Mouse (Mus musculus): ENCODE data around the gene Phactr1. TPM values are rescaled to one million over a fixed set of nuclear protein-coding genes. Genes with fewer than 3 reads are reported as not detected.

The Phactr1 gene
- polyA plus RNA-seq, 1 experiment from 2014 or later, result 0.72 TPM

DNA sequence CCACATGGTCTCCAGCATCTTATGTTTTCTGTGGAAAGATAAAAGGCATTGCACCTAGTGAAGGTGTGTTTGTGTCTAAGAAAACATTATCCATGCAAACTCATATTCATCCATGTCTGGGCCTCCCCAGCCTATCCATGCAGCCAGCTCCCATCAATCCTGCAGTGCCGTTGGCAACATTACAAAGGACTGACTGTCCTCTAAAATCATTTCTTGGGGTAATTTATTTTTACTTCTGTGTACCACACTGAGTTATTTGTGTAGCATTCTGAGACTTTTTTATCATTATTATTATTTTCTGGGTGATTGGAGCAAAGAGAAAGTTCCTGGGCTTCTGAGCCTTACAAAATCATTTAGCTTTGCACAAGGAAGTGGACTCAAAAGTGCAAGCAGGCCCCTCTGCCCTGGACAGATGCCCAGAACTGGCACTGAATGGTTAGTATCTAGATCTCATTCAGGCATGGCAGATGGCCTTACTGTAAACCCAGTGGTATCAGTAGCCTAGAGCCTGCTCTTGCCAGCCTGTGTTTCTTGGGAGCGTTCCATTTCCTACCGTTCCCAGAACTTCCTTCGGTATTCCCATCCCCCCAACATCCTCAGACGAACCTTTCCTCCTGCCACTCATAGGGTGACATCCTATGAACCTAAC is 307.6 kb downstream of the Phactr1 start:
- H3K27ac ChIP-seq (ENCODE audit: low read depth), result no peak overlapping the region
- DNase-seq (no peak), ATAC-seq (no peak)
- no peaks in the 10 kb centered on the region for H3K27me3 ChIP-seq (ENCODE audit: insufficient read depth, low read length)
- H3K36me3 ChIP-seq (replicated peaks; ENCODE audit: insufficient read depth, low read length), result no peaks in the 10 kb centered on the region
- no peaks in the 10 kb centered on the region for H3K9me3 ChIP-seq (ENCODE audit: low read length)
- no peak overlapping the region for H3K4me3 ChIP-seq (ENCODE audit: low read depth, low read length)
- no peak overlapping the region for H3K9ac ChIP-seq (replicated peaks)
- 69% methylated on average over 5 of the region's 5 CpGs for WGBS (ENCODE audit: insufficient replicate concordance)
- TF ChIP-seq CTCF (IDR thresholded peaks at IDR 0.05; ENCODE audit: low read depth), result no peak
- TF ChIP-seq EP300 (IDR thresholded peaks at IDR 0.05; ENCODE audit: low read depth), result no peak
- no peak overlapping the region for H3K4me2 ChIP-seq (ENCODE audit: low read depth, low read length)
- no peaks in the 10 kb centered on the region for H3K4me1 ChIP-seq (ENCODE audit: insufficient read depth)

DNA sequence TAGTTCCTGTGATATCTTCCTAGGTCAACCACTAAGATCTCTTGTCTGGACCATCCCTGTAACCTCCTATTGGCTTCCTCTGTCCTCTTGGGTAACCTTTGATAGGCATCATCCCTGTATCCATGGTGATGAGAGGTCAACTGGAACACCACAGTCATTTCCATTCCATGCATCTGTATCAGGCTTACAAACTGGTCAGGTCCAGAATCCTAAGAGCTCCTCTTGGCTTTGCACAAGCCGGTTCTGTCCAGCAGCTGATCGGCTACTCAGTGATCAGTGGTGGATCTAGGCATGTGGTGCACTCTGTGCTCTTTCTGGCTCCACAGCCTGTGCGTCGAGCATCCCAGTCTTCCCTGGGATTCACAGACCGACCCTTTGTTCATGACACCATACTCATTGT is 309.1 kb downstream of the Phactr1 start:
- Histone ChIP-seq H3K9ac (replicated peaks) (no peak overlapping the region), H3K4me1 (ENCODE audit: insufficient read depth) (no peaks in the 10 kb centered on the region), H3K36me3 (replicated peaks; ENCODE audit: insufficient read depth, low read length) (no peaks in the 10 kb centered on the region), H3K4me3 (ENCODE audit: low read depth, low read length) (no peak overlapping the region), H3K9me3 (ENCODE audit: low read length) (peaks cover 2% of the 10 kb centered on the region; the same call in 1 of the 2 replicates), H3K4me2 (ENCODE audit: low read depth, low read length) (no peak overlapping the region), H3K27me3 (ENCODE audit: insufficient read depth, low read length) (no peaks in the 10 kb centered on the region), H3K27ac (ENCODE audit: low read depth) (no peak overlapping the region)
- WGBS (ENCODE audit: insufficient replicate concordance), result 78% methylated on average over 5 of the region's 5 CpGs
- no peak for ATAC-seq
- DNase-seq, result no peak
- TF ChIP-seq EP300 (IDR thresholded peaks at IDR 0.05; ENCODE audit: low read depth), result no peak
- no peak for TF ChIP-seq CTCF (IDR thresholded peaks at IDR 0.05; ENCODE audit: low read depth)

DNA sequence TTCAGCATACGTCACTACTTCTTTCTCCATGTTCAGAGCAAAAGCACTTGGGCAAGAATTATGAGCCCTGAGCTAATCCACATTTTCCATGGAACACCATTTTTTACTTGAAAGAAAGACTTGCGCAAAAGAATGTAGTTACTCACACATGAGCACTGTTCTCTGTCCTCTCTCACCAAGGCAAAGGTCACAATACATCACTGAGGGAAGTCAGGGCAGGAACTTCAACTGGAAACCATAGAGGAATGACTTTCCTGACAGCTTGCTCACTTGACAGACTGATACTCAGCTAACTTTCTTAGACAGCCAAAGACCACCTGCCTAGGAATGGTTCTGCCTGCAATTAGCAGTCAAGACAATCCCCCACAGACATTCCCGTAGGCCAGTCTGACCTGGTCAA is 309.6 kb downstream of the Phactr1 start:
- H3K4me1 ChIP-seq (ENCODE audit: insufficient read depth), result no peaks in the 10 kb centered on the region
- H3K9ac ChIP-seq (replicated peaks), result no peak overlapping the region
- H3K36me3 ChIP-seq (replicated peaks; ENCODE audit: insufficient read depth, low read length), result no peaks in the 10 kb centered on the region
- H3K27ac ChIP-seq (ENCODE audit: low read depth), result no peak overlapping the region
- WGBS (ENCODE audit: insufficient replicate concordance), result 84% methylated on average over 3 of the region's 3 CpGs
- no peak for ATAC-seq
- peaks cover 2% of the 10 kb centered on the region; the same call in 1 of the 2 replicates for H3K9me3 ChIP-seq (ENCODE audit: low read length)
- no peak overlapping the region for H3K4me3 ChIP-seq (ENCODE audit: low read depth, low read length)
- DNase-seq, result no peak
- no peaks in the 10 kb centered on the region for H3K27me3 ChIP-seq (ENCODE audit: insufficient read depth, low read length)
- no peak for TF ChIP-seq EP300 (IDR thresholded peaks at IDR 0.05; ENCODE audit: low read depth)
- no peak for TF ChIP-seq CTCF (IDR thresholded peaks at IDR 0.05; ENCODE audit: low read depth)
- H3K4me2 ChIP-seq (ENCODE audit: low read depth, low read length), result no peak overlapping the region

DNA sequence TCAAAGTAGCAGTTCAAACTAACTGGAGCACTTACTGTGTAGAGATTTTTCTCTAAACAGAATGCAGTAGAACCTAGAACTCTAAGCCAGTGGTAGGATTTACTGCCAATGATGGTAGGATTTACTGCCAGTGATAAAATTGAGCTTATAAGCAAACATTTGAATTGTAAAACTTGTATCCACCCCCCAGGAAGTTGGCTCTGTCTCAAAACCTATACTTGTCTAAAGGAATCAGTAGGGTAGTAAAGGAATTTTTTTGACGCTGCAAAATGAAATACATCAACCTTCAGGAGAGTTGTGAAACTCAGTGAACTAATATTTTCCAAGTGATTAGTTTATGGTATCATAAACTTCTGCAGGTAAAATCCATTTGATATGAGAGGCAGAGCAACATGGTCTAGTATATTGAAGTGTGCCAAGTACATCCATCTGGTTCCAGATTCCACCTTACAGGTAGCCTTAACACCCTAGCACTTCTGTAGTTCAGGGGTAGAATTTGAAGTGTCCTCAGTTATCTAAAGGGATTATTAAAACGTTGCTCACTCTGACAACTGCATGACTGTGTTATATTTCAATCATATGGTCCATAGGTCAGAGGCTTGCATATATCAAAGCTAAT is 310.2 kb downstream of the Phactr1 start:
- 63% methylated on average over 2 of the region's 2 CpGs for WGBS (ENCODE audit: insufficient replicate concordance)
- no peak overlapping the region for H3K4me2 ChIP-seq (ENCODE audit: low read depth, low read length)
- H3K4me3 ChIP-seq (ENCODE audit: low read depth, low read length), result no peak overlapping the region
- ATAC-seq (no peak), DNase-seq (no peak)
- peaks cover 2% of the 10 kb centered on the region; the same call in 1 of the 2 replicates for H3K9me3 ChIP-seq (ENCODE audit: low read length)
- H3K9ac ChIP-seq (replicated peaks), result no peak overlapping the region
- no peaks in the 10 kb centered on the region for H3K36me3 ChIP-seq (replicated peaks; ENCODE audit: insufficient read depth, low read length)
- no peak for TF ChIP-seq CTCF (IDR thresholded peaks at IDR 0.05; ENCODE audit: low read depth)
- TF ChIP-seq EP300 (IDR thresholded peaks at IDR 0.05; ENCODE audit: low read depth), result no peak
- H3K27me3 ChIP-seq (ENCODE audit: insufficient read depth, low read length), result no peaks in the 10 kb centered on the region
- no peaks in the 10 kb centered on the region for H3K4me1 ChIP-seq (ENCODE audit: insufficient read depth)
- no peak overlapping the region for H3K27ac ChIP-seq (ENCODE audit: low read depth)

DNA sequence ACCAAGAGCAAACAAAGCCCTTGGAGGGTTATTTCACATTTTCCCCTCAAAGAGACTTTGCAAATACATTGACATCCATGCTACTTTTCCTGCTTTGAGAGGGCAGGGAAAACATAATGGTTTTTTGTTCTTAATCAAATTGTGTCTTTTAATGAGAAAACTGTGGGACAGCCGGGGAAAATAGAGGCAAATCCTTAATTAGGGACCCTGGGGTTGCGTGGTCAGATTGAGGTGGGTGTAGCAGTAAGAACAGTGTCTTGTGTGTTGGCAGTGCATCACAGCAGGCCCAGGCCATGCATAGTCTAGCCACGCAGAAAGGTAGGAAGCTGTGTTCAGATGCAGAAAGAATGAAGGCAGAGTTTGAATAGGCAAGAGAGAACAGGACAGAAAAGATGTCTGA is 310.7 kb downstream of the Phactr1 start:
- Histone ChIP-seq H3K36me3 (replicated peaks; ENCODE audit: insufficient read depth, low read length) (no peaks in the 10 kb centered on the region), H3K4me1 (ENCODE audit: insufficient read depth) (no peaks in the 10 kb centered on the region), H3K4me2 (ENCODE audit: low read depth, low read length) (no peak overlapping the region), H3K9me3 (ENCODE audit: low read length) (peaks cover 2% of the 10 kb centered on the region; the same call in 1 of the 2 replicates), H3K27me3 (ENCODE audit: insufficient read depth, low read length) (no peaks in the 10 kb centered on the region), H3K27ac (ENCODE audit: low read depth) (no peak overlapping the region), H3K4me3 (ENCODE audit: low read depth, low read length) (no peak overlapping the region), H3K9ac (replicated peaks) (no peak overlapping the region)
- TF ChIP-seq EP300 (IDR thresholded peaks at IDR 0.05; ENCODE audit: low read depth) (no peak), CTCF (IDR thresholded peaks at IDR 0.05; ENCODE audit: low read depth) (no peak)
- ATAC-seq, result no peak
- DNase-seq, result no peak
- 67% methylated on average over 3 of the region's 3 CpGs for WGBS (ENCODE audit: insufficient replicate concordance)

DNA sequence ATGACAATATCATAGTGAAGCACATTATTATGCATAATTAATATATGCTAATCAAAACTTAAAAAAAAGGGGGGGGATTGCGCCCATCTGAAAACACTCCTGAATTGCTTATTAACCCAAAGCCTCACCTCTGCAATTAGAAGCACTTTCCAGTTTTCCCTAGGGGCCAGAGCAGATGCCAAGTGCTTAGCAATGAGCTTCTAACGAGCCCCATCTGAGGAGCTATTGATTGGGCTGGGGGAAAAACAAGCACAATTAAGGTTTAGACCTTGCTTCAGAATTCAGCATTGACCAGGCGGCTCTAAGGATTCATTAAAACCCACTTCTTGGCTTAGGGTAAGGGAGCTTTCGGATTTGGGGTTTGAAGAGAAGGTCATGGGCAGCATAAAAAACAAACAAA is 311.9 kb downstream of the Phactr1 start:
- no peak overlapping the region for H3K4me2 ChIP-seq (ENCODE audit: low read depth, low read length)
- no peaks in the 10 kb centered on the region for H3K36me3 ChIP-seq (replicated peaks; ENCODE audit: insufficient read depth, low read length)
- no peak overlapping the region for H3K9ac ChIP-seq (replicated peaks)
- peaks cover 2% of the 10 kb centered on the region; the same call in 1 of the 2 replicates for H3K9me3 ChIP-seq (ENCODE audit: low read length)
- TF ChIP-seq EP300 (IDR thresholded peaks at IDR 0.05; ENCODE audit: low read depth) (no peak), CTCF (IDR thresholded peaks at IDR 0.05; ENCODE audit: low read depth) (no peak)
- H3K4me3 ChIP-seq (ENCODE audit: low read depth, low read length), result no peak overlapping the region
- no peak for DNase-seq
- no peaks in the 10 kb centered on the region for H3K4me1 ChIP-seq (ENCODE audit: insufficient read depth)
- no peak overlapping the region for H3K27ac ChIP-seq (ENCODE audit: low read depth)
- ATAC-seq, result no peak
- H3K27me3 ChIP-seq (ENCODE audit: insufficient read depth, low read length), result no peaks in the 10 kb centered on the region
- WGBS (ENCODE audit: insufficient replicate concordance), result 63% methylated on average over 4 of the region's 4 CpGs
